Mouse (Mus musculus): Measurements from ENCODE around the gene Serhl. TPM values are rescaled to one million over a fixed set of nuclear protein-coding genes. Genes with fewer than 3 reads are reported as not detected.

Serhl gene
- polyA plus RNA-seq, 1 experiment, result 16.4 TPM

- TF ChIP-seq POLR2A (IDR thresholded peaks at IDR 0.05; ENCODE audit: extremely low read depth, insufficient read depth, low read length), result no peak
- TF ChIP-seq CTCF (IDR thresholded peaks at IDR 0.05; ENCODE audit: extremely low read depth, insufficient read depth, low read length), result no peak
- no peak overlapping the region for H3K4me3 ChIP-seq (ENCODE audit: insufficient read depth, low read length)
- no peak overlapping the region for H3K27ac ChIP-seq (ENCODE audit: insufficient read depth, low read length)
- H3K4me1 ChIP-seq (ENCODE audit: control insufficient read depth, insufficient read depth, low read length), result peaks cover 2% of the 10 kb centered on the region; the same call in 1 of the 2 replicates
Measured at GRCm38 (mm10) chr15:83162818-83163485, 73.6 kb downstream of the Serhl start.

GRCm38 (mm10) chr15:83164971-83165471 lies 75.7 kb downstream of the Serhl start:
- Histone ChIP-seq H3K4me3 (ENCODE audit: insufficient read depth, low read length) (no peak overlapping the region), H3K27ac (ENCODE audit: insufficient read depth, low read length) (no peak overlapping the region), H3K4me1 (ENCODE audit: control insufficient read depth, insufficient read depth, low read length) (peaks cover 2% of the 10 kb centered on the region; the same call in 1 of the 2 replicates)
- no peak for TF ChIP-seq POLR2A (IDR thresholded peaks at IDR 0.05; ENCODE audit: extremely low read depth, insufficient read depth, low read length)
- no peak for TF ChIP-seq CTCF (IDR thresholded peaks at IDR 0.05; ENCODE audit: extremely low read depth, insufficient read depth, low read length)

- Histone ChIP-seq H3K27ac (ENCODE audit: insufficient read depth, low read length) (no peak overlapping the region), H3K4me3 (ENCODE audit: insufficient read depth, low read length) (no peak overlapping the region), H3K4me1 (ENCODE audit: control insufficient read depth, insufficient read depth, low read length) (peaks cover 2% of the 10 kb centered on the region; the same call in 1 of the 2 replicates)
- no peak for TF ChIP-seq CTCF (IDR thresholded peaks at IDR 0.05; ENCODE audit: extremely low read depth, insufficient read depth, low read length)
- TF ChIP-seq POLR2A (IDR thresholded peaks at IDR 0.05; ENCODE audit: extremely low read depth, insufficient read depth, low read length), result no peak
Measured at GRCm38 (mm10) chr15:83165526-83166315, 76.4 kb downstream of the Serhl start.

Other genes starting within 250 kb of the Serhl start
- 37.1 and 38.4 TPM in 2 replicates for gene Tcf20, start 101.6 kb upstream of the Serhl start, polyA plus RNA-seq (2012; rRNA removed)
- 2.1 and 2.6 TPM in 2 replicates for gene Nfam1, start 56.2 kb upstream of the Serhl start, polyA plus RNA-seq (2012; rRNA removed)
- 126 and 128 TPM in 2 replicates for gene Rrp7a, start 33.3 kb downstream of the Serhl start, polyA plus RNA-seq (2012; rRNA removed)
- 66.3 and 66.6 TPM in 2 replicates for gene Poldip3, start 59.9 kb downstream of the Serhl start, polyA plus RNA-seq (2012; rRNA removed)
- gene Cyb5r3, start 83.1 kb downstream of the Serhl start, polyA plus RNA-seq (2012; rRNA removed), result 48.4 and 57.0 TPM in 2 replicates
- 4.6 and 4.7 TPM in 2 replicates for gene A4galt, start 162.3 kb downstream of the Serhl start, polyA plus RNA-seq (2012; rRNA removed)

Measured in cortical plate, adult 2 months (tissue).